ENCODE assay signal across 17 mouse cellular contexts in genomic region chr13:56090597-56090996, GRCm38 (mm10). TPM values are rescaled to one million over a fixed set of nuclear protein-coding genes. Genes with fewer than 3 reads are reported as not detected.
DNase-seq lines count a peak whose midpoint lies in the region; ATAC-seq and TF ChIP-seq lines count a peak whose summit lies in the region.
"Had no signal": no experiment of that assay in that cellular context is flagged by ENCODE, and none has a peak within 500 bp of the region (broad histone marks: within the 10 kb centered on the region; RNA-seq: fewer than 3 reads in every experiment).

No protein-coding gene starts in this region.

- intact Hi-C loops in heart, adult 2 months (cut with DNase I), result loop anchor here (5.0 kb wide), 1 partner anchor 62 kb away; no protein-coding TSS in a partner anchor
- intact Hi-C loops in heart, postnatal 36 days (cut with DNase I), result no loop called here

- ATAC-seq in liver, embryonic 14.5 days (ENCODE audit: insufficient read depth), result no peak
- ATAC-seq in liver, embryonic 12.5 days, result no peak

- no peak overlapping the region for H3K27ac ChIP-seq in heart, adult 2 months
- H3K27ac ChIP-seq in liver, embryonic 14.5 days, result no peak overlapping the region
- H3K27ac ChIP-seq in liver, embryonic 12.5 days, result no peak overlapping the region
- H3K27ac ChIP-seq in forebrain, embryonic 10.5 days, result no peak overlapping the region
- H3K27ac ChIP-seq: heart, embryonic 15.5 days; hindbrain, embryonic 10.5 days; limb, embryonic 15.5 days had no signal

- no peaks in the 10 kb centered on the region for H3K27me3 ChIP-seq in heart, adult 2 months (ENCODE audit: control insufficient read depth, insufficient read depth, low read length)
- no peaks in the 10 kb centered on the region for H3K27me3 ChIP-seq in liver, embryonic 14.5 days (ENCODE audit: control insufficient read depth, insufficient read depth, low read length)
- H3K27me3 ChIP-seq in liver, embryonic 12.5 days (replicated peaks), result no peaks in the 10 kb centered on the region
- no peaks in the 10 kb centered on the region for H3K27me3 ChIP-seq in forebrain, embryonic 10.5 days (ENCODE audit: poor library complexity, severe bottlenecking)
- H3K27me3 ChIP-seq: heart, embryonic 15.5 days; limb, embryonic 15.5 days had no signal

- no peaks in the 10 kb centered on the region for H3K9me3 ChIP-seq in liver, embryonic 14.5 days (ENCODE audit: control insufficient read depth, low read length)
- no peaks in the 10 kb centered on the region for H3K9me3 ChIP-seq in liver, embryonic 12.5 days (replicated peaks)
- H3K9me3 ChIP-seq in forebrain, embryonic 10.5 days, result no peaks in the 10 kb centered on the region
- H3K9me3 ChIP-seq: heart, embryonic 15.5 days; hindbrain, embryonic 10.5 days; limb, embryonic 15.5 days had no signal

- H3K4me3 ChIP-seq in heart, adult 2 months, result no peak overlapping the region
- H3K4me3 ChIP-seq in liver, embryonic 14.5 days (ENCODE audit: insufficient read depth in 1 of 2, low read depth in 2 of 2, low read length in 2 of 2), result no peak overlapping the region
- H3K4me3 ChIP-seq in liver, embryonic 12.5 days, result no peak overlapping the region
- H3K4me3 ChIP-seq in forebrain, embryonic 10.5 days, result no peak overlapping the region
- H3K4me3 ChIP-seq: heart, embryonic 15.5 days; hindbrain, embryonic 10.5 days; limb, embryonic 15.5 days had no signal

- H3K4me1 ChIP-seq in heart, adult 2 months (ENCODE audit: control insufficient read depth, insufficient read depth, low read length), result peaks cover 12% of the 10 kb centered on the region
- no peaks in the 10 kb centered on the region for H3K4me1 ChIP-seq in liver, embryonic 14.5 days (replicated peaks; ENCODE audit: control insufficient read depth in 2 of 2, insufficient read depth in 2 of 2, low read length in 1 of 2)
- H3K4me1 ChIP-seq in liver, embryonic 12.5 days, result no peaks in the 10 kb centered on the region
- H3K4me1 ChIP-seq in forebrain, embryonic 10.5 days, result peaks cover 20% of the 10 kb centered on the region; the same call in 1 of the 2 replicates

- H3K36me3 ChIP-seq in heart, adult 2 months (ENCODE audit: control insufficient read depth, insufficient read depth, low read length), result no peaks in the 10 kb centered on the region
- H3K36me3 ChIP-seq in liver, embryonic 14.5 days (replicated peaks; ENCODE audit: control insufficient read depth, insufficient read depth, low read depth), result peaks cover 9% of the 10 kb centered on the region
- peaks cover 98% of the 10 kb centered on the region for H3K36me3 ChIP-seq in liver, embryonic 12.5 days
- H3K36me3 ChIP-seq in forebrain, embryonic 10.5 days (replicated peaks), result peaks cover 100% of the 10 kb centered on the region

- no peak overlapping the region for H3K4me2 ChIP-seq in liver, embryonic 14.5 days (ENCODE audit: low read depth)
- no peak overlapping the region for H3K4me2 ChIP-seq in liver, embryonic 12.5 days
- H3K4me2 ChIP-seq: heart, embryonic 15.5 days; limb, embryonic 15.5 days had no signal

- 84% methylated on average over 2 of the region's 2 CpGs for WGBS in heart, adult 2 months
- 70% methylated on average over 2 of the region's 2 CpGs for WGBS in liver, embryonic 14.5 days (ENCODE audit: insufficient replicate concordance)
- WGBS in liver, embryonic 12.5 days (ENCODE audit: insufficient replicate concordance), result 80% methylated on average over 2 of the region's 2 CpGs
- 85% methylated on average over 2 of the region's 2 CpGs for WGBS in forebrain, embryonic 10.5 days

- H3K79me2 ChIP-seq in heart, adult 2 months (replicated peaks; ENCODE audit: control insufficient read depth, insufficient read depth, low read length), result no peaks in the 10 kb centered on the region

- no peak for TF ChIP-seq EP300 in heart, adult 2 months (IDR thresholded peaks at IDR 0.05; ENCODE audit: insufficient read depth, low read depth, low read length)
- no peak for TF ChIP-seq EP300 in liver, embryonic 14.5 days (IDR thresholded peaks at IDR 0.05; ENCODE audit: low read depth)

- no peak overlapping the region for H3K9ac ChIP-seq in heart, adult 2 months (ENCODE audit: low read depth, low read length)
- H3K9ac ChIP-seq in liver, embryonic 14.5 days (replicated peaks), result no peak overlapping the region
- H3K9ac ChIP-seq in liver, embryonic 12.5 days, result no peak overlapping the region
- H3K9ac ChIP-seq: heart, embryonic 15.5 days; limb, embryonic 15.5 days had no signal

- peak; percentile 48 for TF ChIP-seq CTCF in heart, adult 2 months (IDR thresholded peaks at IDR 0.05)
- TF ChIP-seq CTCF in liver, embryonic 14.5 days (IDR thresholded peaks at IDR 0.05; ENCODE audit: low read depth), result peak; percentile 44

- no peak for DNase-seq in heart, adult 2 months
- DNase-seq in heart, postnatal 36 days, result no peak
- no peak for DNase-seq in liver, embryonic 14.5 days (ENCODE audit: low read depth in 3 of 3, low spot score in 3 of 3)
- DNase-seq in thymus, postnatal 14 days, result peak; percentile 30
- DNase-seq in thymus, postnatal 0 days (ENCODE audit: low spot score), result no peak
- DNase-seq in thymus, postnatal 36 days, result peak; percentile 16 to 30
- DNase-seq in forebrain, embryonic 10.5 days (ENCODE audit: extremely low spot score, low spot score), result no peak
- DNase-seq: cerebellum, postnatal 10 days; heart, adult 18-20 months; kidney, postnatal 10 days; layer of hippocampus, adult 9-11 months; midbrain, embryonic 14.5 days; spleen, adult 18-20 months had no signal

- no peak for TF ChIP-seq POLR2A in heart, adult 2 months (IDR thresholded peaks at IDR 0.05; ENCODE audit: insufficient read depth, low read depth, low read length)

RNA-seq across cellular contexts. Expression of gene H2afy, which starts 45.6 kb away (rescaled TPM):
- total RNA-seq in heart, adult 2 months (2021), result 10 to 100 TPM; 43.3 to 49.6 TPM
- 34.9 and 39.4 TPM in 2 replicates for polyA plus RNA-seq in heart, adult 2 months (2012; rRNA removed)
- total RNA-seq in heart, postnatal 36 days (2021), result 10 to 100 TPM; 45.2 to 50.3 TPM
- polyA plus RNA-seq in liver, embryonic 14.5 days (2012; rRNA removed), result 45.0 and 68.7 TPM in 2 replicates
- 78.8 and 79.0 TPM in 2 replicates for polyA plus RNA-seq in liver, embryonic 14.5 days (2014; fragmentation: Nextera tagmentation; extraction: Ambion mirVana)
- polyA plus RNA-seq in liver, embryonic 12.5 days (2016; fragmentation: Nextera tagmentation; extraction: Ambion mirVana), result 162 and 164 TPM in 2 replicates
- 439 and 462 TPM in 2 replicates for polyA plus RNA-seq in thymus, postnatal 0 days (2015; fragmentation: Nextera tagmentation; extraction: Ambion mirVana)
- polyA plus RNA-seq in forebrain, embryonic 10.5 days (2016; fragmentation: Nextera tagmentation; extraction: Ambion mirVana), result 554 and 558 TPM in 2 replicates

Comparison
In these comparisons a context has a peak if more than half of its experiments do, and no peak if none do; other contexts are left out.
1. DNase-seq: peak in thymus, postnatal 14 days (single experiment) and thymus, postnatal 36 days (2 of 2); none in heart, adult 2 months (0 of 2), heart, postnatal 36 days (0 of 2), liver, embryonic 14.5 days (0 of 3), thymus, postnatal 0 days (single experiment) and forebrain, embryonic 10.5 days (single experiment).